Comparison of ENCODE assay signal across 8 mouse cellular contexts in genomic region chr4:155734951-155735702, GRCm38 (mm10). TPM values are rescaled to one million over a fixed set of nuclear protein-coding genes. Genes with fewer than 3 reads are reported as not detected.
DNase-seq lines count a peak whose midpoint lies in the region; ATAC-seq lines count a peak whose summit lies in the region.

No protein-coding gene starts in this region.

- H3K9me3 ChIP-seq in erythroblast, embryonic 14.5 days (ENCODE audit: control insufficient read depth, low read length), result no peaks in the 10 kb centered on the region
- no peaks in the 10 kb centered on the region for H3K9me3 ChIP-seq in forebrain, embryonic 14.5 days (replicated peaks; ENCODE audit: control insufficient read depth, low read length)
- no peaks in the 10 kb centered on the region for H3K9me3 ChIP-seq in hindbrain, embryonic 12.5 days (replicated peaks)
- no peaks in the 10 kb centered on the region for H3K9me3 ChIP-seq in midbrain, embryonic 11.5 days (ENCODE audit: control insufficient read depth, low read length)

- peak overlapping the region; percentile 75 for H3K4me3 ChIP-seq in erythroblast, embryonic 14.5 days (replicated peaks)
- H3K4me3 ChIP-seq in forebrain, embryonic 14.5 days (ENCODE audit: low read depth, low read length), result peak overlapping the region; percentile 81
- H3K4me3 ChIP-seq in hindbrain, embryonic 12.5 days, result peak overlapping the region; percentile 73
- peak overlapping the region; percentile 80 for H3K4me3 ChIP-seq in midbrain, embryonic 11.5 days (ENCODE audit: low read depth, low read length)

- intact Hi-C loops in left cerebral cortex, postnatal 4 days (cut with DNase I), result no loop called here

- WGBS in forebrain, embryonic 14.5 days, result under 1% methylated on average over 48 of the region's 79 CpGs
- WGBS in hindbrain, embryonic 12.5 days, result under 1% methylated on average over 66 of the region's 79 CpGs
- 0% methylated on average over 64 of the region's 79 CpGs for WGBS in midbrain, embryonic 11.5 days

- DNase-seq in brain, embryonic 18.5 days (ENCODE audit: low read depth, low spot score), result peak; percentile 10
- peak; percentile 61 for DNase-seq in forebrain, embryonic 14.5 days (ENCODE audit: low spot score)
- DNase-seq in left cerebral cortex, postnatal 4 days, result peak; percentile 81
- DNase-seq in midbrain, embryonic 11.5 days (ENCODE audit: low spot score, missing footprints), result peak; percentile 93
- peak; percentile 55 to 56 for DNase-seq in spleen, postnatal 10 days (ENCODE audit: low spot score in 2 of 2)

- peak overlapping the region; percentile 92 for H3K27ac ChIP-seq in forebrain, embryonic 14.5 days (ENCODE audit: low read depth, low read length)
- peak overlapping the region; percentile 96 for H3K27ac ChIP-seq in hindbrain, embryonic 12.5 days
- peak overlapping the region; percentile 84 for H3K27ac ChIP-seq in midbrain, embryonic 11.5 days (ENCODE audit: low read depth, low read length)

- H3K27me3 ChIP-seq in erythroblast, embryonic 14.5 days (ENCODE audit: control insufficient read depth), result peaks cover 4% of the 10 kb centered on the region; the same call in 1 of the 2 replicates
- H3K27me3 ChIP-seq in forebrain, embryonic 14.5 days (replicated peaks; ENCODE audit: control insufficient read depth, insufficient read depth, low read length), result no peaks in the 10 kb centered on the region
- no peaks in the 10 kb centered on the region for H3K27me3 ChIP-seq in hindbrain, embryonic 12.5 days
- H3K27me3 ChIP-seq in midbrain, embryonic 11.5 days (ENCODE audit: control insufficient read depth, insufficient read depth, low read length), result no peaks in the 10 kb centered on the region

- H3K4me2 ChIP-seq in forebrain, embryonic 14.5 days (ENCODE audit: low read length), result peak overlapping the region; percentile 79
- peak overlapping the region; percentile 74 for H3K4me2 ChIP-seq in hindbrain, embryonic 12.5 days (replicated peaks)
- H3K4me2 ChIP-seq in midbrain, embryonic 11.5 days, result peak overlapping the region; percentile 94

- peak overlapping the region; percentile 91 for H3K9ac ChIP-seq in forebrain, embryonic 14.5 days (ENCODE audit: low read length)
- H3K9ac ChIP-seq in hindbrain, embryonic 12.5 days, result peak overlapping the region; percentile 93
- peak overlapping the region; percentile 88 for H3K9ac ChIP-seq in midbrain, embryonic 11.5 days (ENCODE audit: low read length)

- H3K36me3 ChIP-seq in erythroblast, embryonic 14.5 days (ENCODE audit: control insufficient read depth), result peaks cover 44% of the 10 kb centered on the region
- peaks cover 33% of the 10 kb centered on the region for H3K36me3 ChIP-seq in forebrain, embryonic 14.5 days (ENCODE audit: control insufficient read depth, insufficient read depth, low read length)
- H3K36me3 ChIP-seq in hindbrain, embryonic 12.5 days, result peaks cover 25% of the 10 kb centered on the region
- peaks cover 2% of the 10 kb centered on the region; the same call in 1 of the 2 replicates for H3K36me3 ChIP-seq in midbrain, embryonic 11.5 days (ENCODE audit: control insufficient read depth, insufficient read depth, low read length)

- no peak for ATAC-seq in erythroblast, adult 5-6 weeks (replicated peaks; ENCODE audit: low FRiP score, poor library complexity, severe bottlenecking)
- ATAC-seq in forebrain, embryonic 14.5 days, result peak; percentile 73
- peak; percentile 71 for ATAC-seq in hindbrain, embryonic 12.5 days (ENCODE audit: low FRiP score)
- peak; percentile 77 for ATAC-seq in midbrain, embryonic 11.5 days (ENCODE audit: low FRiP score)

- H3K4me1 ChIP-seq in erythroblast, embryonic 14.5 days (ENCODE audit: control insufficient read depth), result peaks cover 28% of the 10 kb centered on the region
- H3K4me1 ChIP-seq in forebrain, embryonic 14.5 days (ENCODE audit: control insufficient read depth, insufficient read depth, low read length), result peaks cover 12% of the 10 kb centered on the region
- H3K4me1 ChIP-seq in hindbrain, embryonic 12.5 days, result peaks cover 34% of the 10 kb centered on the region
- H3K4me1 ChIP-seq in midbrain, embryonic 11.5 days (ENCODE audit: control insufficient read depth, insufficient read depth, low read length), result peaks cover 18% of the 10 kb centered on the region

RNA-seq across cellular contexts. Expression of gene Tmem240, which starts 0.5 kb away (rescaled TPM):
- polyA plus RNA-seq in erythroblast, embryonic 14.5 days (2012), result 0.01 and 0.06 TPM in 2 replicates
- total RNA-seq in erythroblast, adult 5-6 weeks (2015; ENCODE audit: low replicate concordance), result 0.19 TPM in 1 of 2 replicates, not detected in the other
- total RNA-seq in erythroblast, adult 5-6 weeks (2017; ENCODE audit: low replicate concordance), result not detected in 2 replicates
- polyA plus RNA-seq in forebrain, embryonic 14.5 days (2014; fragmentation: Nextera tagmentation; extraction: Ambion mirVana), result 3.4 and 3.5 TPM in 2 replicates
- polyA plus RNA-seq in hindbrain, embryonic 12.5 days (2016; fragmentation: Nextera tagmentation; extraction: Ambion mirVana), result 5.3 and 5.5 TPM in 2 replicates
- 10 to 100 TPM; 41.0 to 44.8 TPM for total RNA-seq in left cerebral cortex, postnatal 4 days (2021)
- 0.69 and 0.96 TPM in 2 replicates for polyA plus RNA-seq in midbrain, embryonic 11.5 days (2014; fragmentation: Nextera tagmentation; extraction: Ambion mirVana)

RNA-seq across cellular contexts. Expression of gene Atad3a, which starts 25.8 kb away (rescaled TPM):
- polyA plus RNA-seq in erythroblast, embryonic 14.5 days (2012), result 1.0 and 1.1 TPM in 2 replicates
- 4.6 and 14.0 TPM in 2 replicates for total RNA-seq in erythroblast, adult 5-6 weeks (2015; ENCODE audit: low replicate concordance)
- total RNA-seq in erythroblast, adult 5-6 weeks (2017; ENCODE audit: low replicate concordance), result 11.9 and 17.4 TPM in 2 replicates
- polyA plus RNA-seq in forebrain, embryonic 14.5 days (2014; fragmentation: Nextera tagmentation; extraction: Ambion mirVana), result 62.0 and 70.0 TPM in 2 replicates
- polyA plus RNA-seq in hindbrain, embryonic 12.5 days (2016; fragmentation: Nextera tagmentation; extraction: Ambion mirVana), result 81.8 and 84.7 TPM in 2 replicates
- 10 to 100 TPM; 64.8 to 69.8 TPM for total RNA-seq in left cerebral cortex, postnatal 4 days (2021)
- 84.5 and 84.6 TPM in 2 replicates for polyA plus RNA-seq in midbrain, embryonic 11.5 days (2014; fragmentation: Nextera tagmentation; extraction: Ambion mirVana)

RNA-seq across cellular contexts. Expression of gene Ssu72, which starts 30.5 kb away (rescaled TPM):
- 0.83 and 1.1 TPM in 2 replicates for polyA plus RNA-seq in erythroblast, embryonic 14.5 days (2012)
- total RNA-seq in erythroblast, adult 5-6 weeks (2015; ENCODE audit: low replicate concordance), result 35.9 and 37.1 TPM in 2 replicates
- 28.3 and 43.4 TPM in 2 replicates for total RNA-seq in erythroblast, adult 5-6 weeks (2017; ENCODE audit: low replicate concordance)
- polyA plus RNA-seq in forebrain, embryonic 14.5 days (2014; fragmentation: Nextera tagmentation; extraction: Ambion mirVana), result 153 and 179 TPM in 2 replicates
- 140 and 144 TPM in 2 replicates for polyA plus RNA-seq in hindbrain, embryonic 12.5 days (2016; fragmentation: Nextera tagmentation; extraction: Ambion mirVana)
- 10 to 100 TPM; 82.1 to 83.7 TPM for total RNA-seq in left cerebral cortex, postnatal 4 days (2021)
- 147 and 155 TPM in 2 replicates for polyA plus RNA-seq in midbrain, embryonic 11.5 days (2014; fragmentation: Nextera tagmentation; extraction: Ambion mirVana)

RNA-seq across cellular contexts. Expression of gene Vwa1, which starts 39.4 kb away (rescaled TPM):
- 0.01 TPM in 1 of 2 replicates, not detected in the other for polyA plus RNA-seq in erythroblast, embryonic 14.5 days (2012)
- total RNA-seq in erythroblast, adult 5-6 weeks (2015; ENCODE audit: low replicate concordance), result not detected in 2 replicates
- not detected in 2 replicates for total RNA-seq in erythroblast, adult 5-6 weeks (2017; ENCODE audit: low replicate concordance)
- polyA plus RNA-seq in forebrain, embryonic 14.5 days (2014; fragmentation: Nextera tagmentation; extraction: Ambion mirVana), result 21.8 and 24.6 TPM in 2 replicates
- polyA plus RNA-seq in hindbrain, embryonic 12.5 days (2016; fragmentation: Nextera tagmentation; extraction: Ambion mirVana), result 12.2 and 12.9 TPM in 2 replicates
- 10 to 100 TPM; 15.6 to 16.4 TPM for total RNA-seq in left cerebral cortex, postnatal 4 days (2021)
- 9.1 and 9.9 TPM in 2 replicates for polyA plus RNA-seq in midbrain, embryonic 11.5 days (2014; fragmentation: Nextera tagmentation; extraction: Ambion mirVana)

RNA-seq across cellular contexts. Expression of gene Fndc10, which starts 41.0 kb away (rescaled TPM):
- polyA plus RNA-seq in erythroblast, embryonic 14.5 days (2012), result 0.02 TPM in 1 of 2 replicates, not detected in the other
- not detected in 2 replicates for total RNA-seq in erythroblast, adult 5-6 weeks (2015; ENCODE audit: low replicate concordance)
- 0.09 TPM in 1 of 2 replicates, not detected in the other for total RNA-seq in erythroblast, adult 5-6 weeks (2017; ENCODE audit: low replicate concordance)
- polyA plus RNA-seq in forebrain, embryonic 14.5 days (2014; fragmentation: Nextera tagmentation; extraction: Ambion mirVana), result 3.2 and 3.8 TPM in 2 replicates
- 10.4 and 10.9 TPM in 2 replicates for polyA plus RNA-seq in hindbrain, embryonic 12.5 days (2016; fragmentation: Nextera tagmentation; extraction: Ambion mirVana)
- total RNA-seq in left cerebral cortex, postnatal 4 days (2021), result 10 to 100 TPM; 20.3 to 22.0 TPM
- 1.3 and 1.5 TPM in 2 replicates for polyA plus RNA-seq in midbrain, embryonic 11.5 days (2014; fragmentation: Nextera tagmentation; extraction: Ambion mirVana)

Comparison
In these comparisons a context has a peak if more than half of its experiments do, and no peak if none do; other contexts are left out.
1. DNase-seq: peak in every context shown above with its lines; median percentile 93 in midbrain, embryonic 11.5 days; 81 in left cerebral cortex, postnatal 4 days; 61 in forebrain, embryonic 14.5 days; 56 in spleen, postnatal 10 days; 10 in brain, embryonic 18.5 days.
2. RNA of gene Atad3a, which starts 25.8 kb away (polyA plus RNA-seq): 81.8 to 84.7 TPM in hindbrain, embryonic 12.5 days, 84.5 to 84.6 TPM in midbrain, embryonic 11.5 days and 62.0 to 70.0 TPM in forebrain, embryonic 14.5 days; 1.0 to 1.1 TPM in erythroblast, embryonic 14.5 days; every median in the first group is over 10 times any median in the second.
3. RNA of gene Ssu72, which starts 30.5 kb away (polyA plus RNA-seq): 153 to 179 TPM in forebrain, embryonic 14.5 days, 147 to 155 TPM in midbrain, embryonic 11.5 days and 140 to 144 TPM in hindbrain, embryonic 12.5 days; 0.83 to 1.1 TPM in erythroblast, embryonic 14.5 days; every median in the first group is over 10 times any median in the second.
4. Peak in every context shown above with its lines, with median percentiles within 50 percentile points of each other: H3K4me3 ChIP-seq, H3K27ac ChIP-seq, H3K4me2 ChIP-seq and H3K9ac ChIP-seq.